Mouse (Mus musculus) kidney, embryonic 15.5 days (tissue): ENCODE measurements around the gene Dmbx1. TPM values are rescaled to one million over a fixed set of nuclear protein-coding genes. Genes with fewer than 3 reads are reported as not detected.

Source experiments
- ATAC-seq: fragments of 200-750 bp; cut with Nextera tagmentation; replicated peaks from 2 replicates; pipeline ENCODE4 v1.8.0; 2017; ENCODE audit warnings: moderate TSS enrichment; ENCODE audit not compliant: low FRiP score
- H3K27ac ChIP-seq: fragments of 300-500 bp; sonication (generic); 2 replicates; pipeline ENCODE4 v1.5.1; 2015; ENCODE audit warnings: mild to moderate bottlenecking, inconsistent platforms
- H3K27me3 ChIP-seq: fragments of 300-500 bp; sonication (generic); 2 replicates; pipeline ENCODE4 v1.6.1; 2015; ENCODE audit warnings: inconsistent platforms
- H3K36me3 ChIP-seq: fragments of 300-500 bp; sonication (generic); 2 replicates; pipeline ENCODE4 v1.6.1; 2015; ENCODE audit warnings: inconsistent platforms
- H3K4me1 ChIP-seq: fragments of 300-500 bp; sonication (generic); 2 replicates; pipeline ENCODE4 v1.6.1; 2015; ENCODE audit warnings: inconsistent platforms
- H3K4me2 ChIP-seq: fragments of 300-500 bp; sonication (generic); 2 replicates; pipeline ENCODE4 v1.6.1; 2015; ENCODE audit warnings: moderate library complexity, mild to moderate bottlenecking, inconsistent platforms
- H3K4me3 ChIP-seq: fragments of 300-500 bp; sonication (generic); replicated peaks from 2 replicates; pipeline ENCODE4 v1.5.1; 2015; ENCODE audit warnings: mild to moderate bottlenecking, inconsistent platforms
- H3K9ac ChIP-seq: fragments of 300-500 bp; sonication (generic); 2 replicates; pipeline ENCODE4 v1.6.1; 2015; ENCODE audit warnings: mild to moderate bottlenecking, inconsistent platforms
- H3K9me3 ChIP-seq: fragments of 300-500 bp; sonication (generic); replicated peaks from 2 replicates; pipeline ENCODE4 v1.6.1; 2016; ENCODE audit warnings: inconsistent platforms
- WGBS: fragments of 180-500 bp; shearing (Covaris S2); methylation state at CpG from one replicate; pipeline ENCODE4 v1.1.7; 2015; ENCODE audit warnings: mixed read lengths; 5-methylcytosine and 5-hydroxymethylcytosine counted together
- polyA plus RNA-seq: library from polyadenylated mRNA; unstranded; fragments of >200 nt; fragmentation: Nextera tagmentation; extraction: Ambion mirVana; gene quantifications from 2 replicates; pipeline ENCODE4 v1.2.1, GENCODE M21; 2015

Dmbx1 gene
- not detected in 2 replicates for polyA plus RNA-seq

DNA sequence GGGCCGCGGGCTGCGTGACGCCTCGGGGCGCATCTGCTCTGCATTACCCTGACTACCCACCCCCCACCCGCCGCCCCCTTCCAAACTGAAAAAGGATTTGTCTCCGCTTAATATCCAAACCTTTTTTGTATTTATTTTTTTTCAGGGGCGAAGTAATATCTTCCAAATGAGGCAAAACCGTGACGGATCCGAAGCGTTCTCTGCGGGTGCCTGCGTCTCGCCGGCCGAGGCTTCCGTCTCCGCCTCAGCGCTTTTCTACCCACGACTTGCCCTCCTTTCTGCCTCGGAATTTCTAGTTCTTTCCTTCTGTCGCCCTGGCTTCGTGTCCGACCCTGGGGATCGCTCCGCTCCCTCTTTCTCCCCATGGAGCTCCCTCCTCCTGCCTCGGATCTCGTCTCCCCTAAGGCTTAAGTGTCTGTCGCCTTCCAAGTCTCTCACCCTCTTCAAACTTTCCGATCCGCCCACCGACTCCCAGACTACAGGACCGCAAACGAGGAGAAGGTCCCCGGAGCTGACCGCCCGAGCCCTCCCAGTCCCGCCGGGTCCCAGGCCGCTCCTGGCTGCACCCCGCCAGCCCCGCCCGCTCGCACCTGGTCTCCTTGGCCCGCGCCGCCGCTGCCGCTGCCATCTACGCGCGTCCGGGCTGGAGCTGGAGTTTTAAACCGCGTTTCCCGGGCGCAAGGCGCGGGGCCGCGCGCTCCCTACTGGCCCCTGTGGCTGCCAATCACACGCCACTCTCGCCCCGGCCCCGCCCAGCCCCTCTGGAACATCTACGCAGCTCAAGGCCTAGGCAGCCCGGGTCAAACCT is at the start of gene Dmbx1:
Gene Dmbx1 (minus strand): TSS at position 632 of the 808 bp plus-strand sequence.
- H3K4me3 ChIP-seq: peak within 1 kb of the TSS; percentile 37
- no peaks in the 10 kb centered on the region for H3K9me3 ChIP-seq
- H3K27ac ChIP-seq: no peak within 1 kb of the TSS
- WGBS: under 1% methylated on average over 71 of the region's 71 CpGs
- H3K4me1 ChIP-seq: peaks cover 32% of the 10 kb centered on the region
- peaks cover 100% of the 10 kb centered on the region for H3K27me3 ChIP-seq
- peak; percentile 41; the same call in 1 of the 2 replicates for ATAC-seq
- no peaks in the 10 kb centered on the region for H3K36me3 ChIP-seq
- peak within 1 kb of the TSS; percentile 60 for H3K4me2 ChIP-seq
- H3K9ac ChIP-seq: no peak within 1 kb of the TSS; the same call in 1 of the 2 replicates

DNA sequence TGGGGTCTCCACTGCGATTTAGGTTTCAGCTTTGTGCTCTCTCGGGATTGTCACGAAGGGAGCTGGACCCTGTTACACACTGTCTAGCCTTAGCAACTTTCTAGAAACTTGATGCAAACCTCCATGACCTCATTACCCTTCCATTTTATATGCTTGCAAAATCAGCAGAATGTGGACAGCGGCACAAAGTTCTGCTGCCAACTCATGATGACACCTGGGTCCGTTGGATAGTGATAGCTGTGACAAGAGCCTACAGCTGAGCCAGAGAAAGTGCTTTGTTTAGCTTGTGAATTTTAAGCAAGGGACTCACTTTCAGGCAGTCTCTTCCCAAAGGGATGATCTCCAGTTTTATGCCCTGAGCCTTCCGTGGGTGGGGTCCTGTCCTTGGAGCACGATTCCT is 49.7 kb upstream of the Dmbx1 start:
- Histone ChIP-seq H3K4me1 (peaks cover 3% of the 10 kb centered on the region), H3K36me3 (no peaks in the 10 kb centered on the region), H3K27me3 (peaks cover 6% of the 10 kb centered on the region), H3K9me3 (no peaks in the 10 kb centered on the region), H3K9ac (no peak overlapping the region), H3K27ac (no peak overlapping the region), H3K4me3 (no peak overlapping the region), H3K4me2 (no peak overlapping the region)
- WGBS: 72% methylated on average over 7 of the region's 7 CpGs
- ATAC-seq: no peak

GRCm38 (mm10) chr4:115987858-115988530 is 48.3 kb upstream of the Dmbx1 start:
- no peak for ATAC-seq
- no peaks in the 10 kb centered on the region for H3K36me3 ChIP-seq
- no peak overlapping the region for H3K9ac ChIP-seq
- 80% methylated on average over 5 of the region's 5 CpGs for WGBS
- H3K4me1 ChIP-seq: peaks cover 6% of the 10 kb centered on the region
- H3K27ac ChIP-seq: no peak overlapping the region
- no peak overlapping the region for H3K4me3 ChIP-seq
- no peaks in the 10 kb centered on the region for H3K9me3 ChIP-seq
- H3K4me2 ChIP-seq: no peak overlapping the region
- H3K27me3 ChIP-seq: peaks cover 19% of the 10 kb centered on the region

- Histone ChIP-seq H3K27ac (no peak overlapping the region), H3K27me3 (peaks cover 24% of the 10 kb centered on the region), H3K36me3 (no peaks in the 10 kb centered on the region), H3K4me1 (peaks cover 6% of the 10 kb centered on the region), H3K9ac (no peak overlapping the region), H3K4me3 (no peak overlapping the region), H3K9me3 (no peaks in the 10 kb centered on the region), H3K4me2 (no peak overlapping the region)
- 88% methylated on average over 1 of the region's 1 CpGs for WGBS
- no peak for ATAC-seq
Observed at GRCm38 (mm10) chr4:115987436-115987835, 47.7 kb upstream of the Dmbx1 start.

- Histone ChIP-seq H3K9ac (no peak overlapping the region), H3K4me1 (peaks cover 6% of the 10 kb centered on the region), H3K36me3 (no peaks in the 10 kb centered on the region), H3K9me3 (no peaks in the 10 kb centered on the region), H3K27ac (no peak overlapping the region), H3K4me3 (no peak overlapping the region), H3K27me3 (peaks cover 48% of the 10 kb centered on the region), H3K4me2 (no peak overlapping the region)
- ATAC-seq: no peak
- 41% methylated on average over 8 of the region's 8 CpGs for WGBS
Observed at GRCm38 (mm10) chr4:115984967-115985366, 45.2 kb upstream of the Dmbx1 start.

DNA sequence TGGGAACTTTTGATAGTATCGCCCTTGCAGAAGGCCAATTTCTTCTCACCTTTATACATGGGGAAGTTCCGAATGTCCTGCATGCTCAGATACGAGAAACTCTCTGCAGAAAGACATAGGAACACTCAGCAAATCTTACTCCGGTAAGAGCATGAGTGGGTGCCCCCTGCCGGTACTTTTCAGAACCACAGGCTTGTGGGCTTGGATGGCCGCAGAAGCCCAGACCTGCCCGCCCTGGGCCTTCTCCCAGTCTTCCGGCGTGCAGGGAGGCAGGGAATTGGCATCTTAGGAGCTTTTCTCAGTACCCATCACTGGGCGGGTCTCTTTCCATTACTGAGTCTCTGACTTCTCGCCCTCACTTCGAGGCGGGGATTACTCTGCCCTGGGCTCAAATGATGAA is 44.4 kb upstream of the Dmbx1 start:
- H3K36me3 ChIP-seq: no peaks in the 10 kb centered on the region
- H3K4me1 ChIP-seq: peaks cover 12% of the 10 kb centered on the region
- peak overlapping the region; percentile 38 for H3K4me2 ChIP-seq
- no peak overlapping the region for H3K9ac ChIP-seq
- WGBS: 1% methylated on average over 13 of the region's 13 CpGs
- H3K27me3 ChIP-seq: peaks cover 57% of the 10 kb centered on the region
- H3K27ac ChIP-seq: no peak overlapping the region
- H3K9me3 ChIP-seq: no peaks in the 10 kb centered on the region
- no peak; the same call in 1 of the 2 replicates for ATAC-seq
- H3K4me3 ChIP-seq: no peak overlapping the region

DNA sequence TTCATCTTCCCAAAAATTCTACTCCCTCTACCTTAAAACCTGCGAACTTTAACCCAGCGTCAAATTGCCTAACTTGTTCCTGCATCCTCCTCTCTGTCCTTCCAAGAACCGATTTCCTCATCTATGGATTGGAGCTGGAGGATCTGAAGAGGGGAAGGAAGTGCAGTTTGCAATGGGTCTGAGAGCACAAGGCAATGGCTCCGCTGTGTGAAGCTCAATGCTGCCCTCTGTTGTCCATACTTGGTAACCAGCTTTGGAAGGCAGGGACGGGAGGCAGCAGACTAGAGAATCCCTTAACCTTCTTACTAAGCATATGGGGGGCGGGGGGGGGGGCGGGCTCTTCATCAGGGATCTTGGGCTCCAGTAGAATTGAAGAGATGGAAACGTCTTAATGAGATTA is 41.0 kb upstream of the Dmbx1 start:
- Histone ChIP-seq H3K9ac (no peak overlapping the region), H3K27ac (no peak overlapping the region), H3K36me3 (no peaks in the 10 kb centered on the region), H3K4me1 (peaks cover 13% of the 10 kb centered on the region), H3K9me3 (no peaks in the 10 kb centered on the region), H3K4me2 (no peak overlapping the region), H3K27me3 (peaks cover 91% of the 10 kb centered on the region), H3K4me3 (no peak overlapping the region)
- no peak; the same call in 1 of the 2 replicates for ATAC-seq
- 0% methylated on average over 8 of the region's 8 CpGs for WGBS

GRCm38 (mm10) chr4:115979437-115979836 is 39.7 kb upstream of the Dmbx1 start:
- peak overlapping the region; percentile 35 for H3K4me3 ChIP-seq
- H3K4me2 ChIP-seq: peak overlapping the region; percentile 58
- ATAC-seq: no peak
- no peaks in the 10 kb centered on the region for H3K9me3 ChIP-seq
- peaks cover 11% of the 10 kb centered on the region for H3K4me1 ChIP-seq
- no peaks in the 10 kb centered on the region for H3K36me3 ChIP-seq
- H3K27me3 ChIP-seq: peaks cover 98% of the 10 kb centered on the region
- WGBS: under 1% methylated on average over 39 of the region's 39 CpGs
- peak overlapping the region; percentile 11; the same call in 1 of the 2 replicates for H3K9ac ChIP-seq
- H3K27ac ChIP-seq: no peak overlapping the region

GRCm38 (mm10) chr4:115978911-115979310 is 39.2 kb upstream of the Dmbx1 start:
- no peak for ATAC-seq
- Histone ChIP-seq H3K9ac (no peak overlapping the region), H3K27ac (no peak overlapping the region), H3K4me2 (0 out of 2 replicates have a peak overlapping the region, but pooled peaks have one; percentile 58), H3K4me1 (peaks cover 7% of the 10 kb centered on the region), H3K27me3 (peaks cover 99% of the 10 kb centered on the region), H3K36me3 (no peaks in the 10 kb centered on the region), H3K9me3 (no peaks in the 10 kb centered on the region), H3K4me3 (no peak overlapping the region)
- 8% methylated on average over 4 of the region's 4 CpGs for WGBS

DNA sequence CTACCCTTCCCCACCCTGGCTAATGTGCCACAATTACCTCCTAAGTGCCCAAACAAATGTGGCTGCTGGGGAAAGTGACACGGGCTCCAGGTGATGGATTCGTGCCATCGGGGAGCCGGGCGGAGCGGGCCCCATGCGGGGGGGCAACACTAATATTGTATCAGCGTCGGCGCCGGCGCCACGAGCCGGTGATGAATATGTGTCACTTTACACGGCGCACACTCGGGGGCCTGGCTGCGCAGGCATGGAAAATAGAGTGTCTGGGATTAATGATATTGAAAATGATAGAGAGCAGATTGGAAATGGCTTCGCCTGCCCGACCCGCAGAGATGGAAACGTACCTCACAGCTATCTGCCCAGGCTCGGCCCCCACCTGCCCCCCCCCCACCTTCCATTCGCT is 32.8 kb upstream of the Dmbx1 start:
- no peak overlapping the region for H3K27ac ChIP-seq
- peaks cover 99% of the 10 kb centered on the region for H3K27me3 ChIP-seq
- H3K9ac ChIP-seq: no peak overlapping the region
- H3K36me3 ChIP-seq: no peaks in the 10 kb centered on the region
- 57% methylated on average over 24 of the region's 24 CpGs for WGBS
- H3K9me3 ChIP-seq: no peaks in the 10 kb centered on the region
- H3K4me1 ChIP-seq: no peaks in the 10 kb centered on the region
- ATAC-seq: no peak
- H3K4me2 ChIP-seq: no peak overlapping the region
- no peak overlapping the region for H3K4me3 ChIP-seq

GRCm38 (mm10) chr4:115964446-115964845 is 24.7 kb upstream of the Dmbx1 start:
- Histone ChIP-seq H3K27me3 (peaks cover 99% of the 10 kb centered on the region), H3K4me1 (peaks cover 20% of the 10 kb centered on the region), H3K9me3 (no peaks in the 10 kb centered on the region), H3K4me3 (no peak overlapping the region), H3K4me2 (no peak overlapping the region), H3K27ac (no peak overlapping the region), H3K36me3 (no peaks in the 10 kb centered on the region), H3K9ac (no peak overlapping the region)
- no peak for ATAC-seq
- WGBS: 10% methylated on average over 5 of the region's 5 CpGs

GRCm38 (mm10) chr4:115963751-115964150 is 24.0 kb upstream of the Dmbx1 start:
- Histone ChIP-seq H3K9me3 (no peaks in the 10 kb centered on the region), H3K27ac (no peak overlapping the region), H3K9ac (no peak overlapping the region), H3K4me2 (peak overlapping the region; percentile 88; the same call in 1 of the 2 replicates), H3K4me1 (peaks cover 20% of the 10 kb centered on the region), H3K4me3 (no peak overlapping the region), H3K27me3 (peaks cover 95% of the 10 kb centered on the region), H3K36me3 (no peaks in the 10 kb centered on the region)
- no peak for ATAC-seq
- WGBS: 19% methylated on average over 6 of the region's 6 CpGs
